Mouse (Mus musculus) midbrain, embryonic 14.5 days (tissue): ENCODE data around the gene Ahnak2. TPM values are rescaled to one million over a fixed set of nuclear protein-coding genes. Genes with fewer than 3 reads are reported as not detected.

Source experiments
- ATAC-seq: fragments of 200-750 bp; cut with Nextera tagmentation; 2 replicates; pipeline ENCODE4 v1.8.0; 2017; ENCODE audit warnings: moderate number of reproducible peaks, moderate library complexity; ENCODE audit not compliant: low FRiP score, low TSS enrichment
- DNase-seq: peaks from one replicate; pipeline ENCODE4 v3.0.0-alpha.2; 2015
- H3K27ac ChIP-seq: fragments of 300-500 bp; sonication (generic); replicated peaks from 2 replicates; pipeline ENCODE4 v1.5.1; 2014; ENCODE audit warnings: mild to moderate bottlenecking, low read depth, low read length, moderate library complexity
- H3K27me3 ChIP-seq: fragments of 300-500 bp; sonication (generic); 2 replicates; pipeline ENCODE4 v1.6.1; 2014; ENCODE audit warnings: low read length, control low read depth, mixed read lengths; ENCODE audit not compliant: control insufficient read depth, insufficient read depth
- H3K36me3 ChIP-seq: fragments of 300-500 bp; sonication (generic); 2 replicates; pipeline ENCODE4 v1.6.1; 2014; ENCODE audit warnings: low read length, control low read depth; ENCODE audit not compliant: control insufficient read depth, insufficient read depth
- H3K4me1 ChIP-seq: fragments of 300-500 bp; sonication (generic); 2 replicates; pipeline ENCODE4 v1.6.1; 2014; ENCODE audit warnings: mild to moderate bottlenecking, antibody characterized with exemption, low read length, control low read depth; ENCODE audit not compliant: control insufficient read depth, insufficient read depth
- H3K4me2 ChIP-seq: fragments of 300-500 bp; sonication (generic); 2 replicates; pipeline ENCODE4 v1.6.1; 2014; ENCODE audit warnings: mild to moderate bottlenecking, low read length, moderate library complexity
- H3K4me3 ChIP-seq: fragments of 300-500 bp; sonication (generic); replicated peaks from 2 replicates; pipeline ENCODE4 v1.5.1; 2014; ENCODE audit warnings: low read depth, low read length
- H3K9ac ChIP-seq: fragments of 300-500 bp; sonication (generic); replicated peaks from 2 replicates; pipeline ENCODE4 v1.6.1; 2014; ENCODE audit warnings: mild to moderate bottlenecking, low read length, moderate library complexity
- H3K9me3 ChIP-seq: fragments of 300-500 bp; sonication (generic); 2 replicates; pipeline ENCODE4 v1.6.1; 2016; ENCODE audit warnings: low read length, control low read depth, mixed read lengths; ENCODE audit not compliant: control insufficient read depth
- WGBS: fragments of 180-500 bp; shearing (Covaris S2); extraction: QIAGEN DNeasy Blood & Tissue Kit; methylation state at CpG from one replicate; pipeline ENCODE4 v1.1.7; 2014; 5-methylcytosine and 5-hydroxymethylcytosine counted together
- polyA plus RNA-seq: library from polyadenylated mRNA; unstranded; fragments of >200 nt; fragmentation: Nextera tagmentation; extraction: Ambion mirVana; gene quantifications from 2 replicates; pipeline ENCODE4 v1.2.1, GENCODE M21; 2014

Ahnak2 gene
- polyA plus RNA-seq, 1 experiment from 2014 or later, result 0.75 TPM

DNA sequence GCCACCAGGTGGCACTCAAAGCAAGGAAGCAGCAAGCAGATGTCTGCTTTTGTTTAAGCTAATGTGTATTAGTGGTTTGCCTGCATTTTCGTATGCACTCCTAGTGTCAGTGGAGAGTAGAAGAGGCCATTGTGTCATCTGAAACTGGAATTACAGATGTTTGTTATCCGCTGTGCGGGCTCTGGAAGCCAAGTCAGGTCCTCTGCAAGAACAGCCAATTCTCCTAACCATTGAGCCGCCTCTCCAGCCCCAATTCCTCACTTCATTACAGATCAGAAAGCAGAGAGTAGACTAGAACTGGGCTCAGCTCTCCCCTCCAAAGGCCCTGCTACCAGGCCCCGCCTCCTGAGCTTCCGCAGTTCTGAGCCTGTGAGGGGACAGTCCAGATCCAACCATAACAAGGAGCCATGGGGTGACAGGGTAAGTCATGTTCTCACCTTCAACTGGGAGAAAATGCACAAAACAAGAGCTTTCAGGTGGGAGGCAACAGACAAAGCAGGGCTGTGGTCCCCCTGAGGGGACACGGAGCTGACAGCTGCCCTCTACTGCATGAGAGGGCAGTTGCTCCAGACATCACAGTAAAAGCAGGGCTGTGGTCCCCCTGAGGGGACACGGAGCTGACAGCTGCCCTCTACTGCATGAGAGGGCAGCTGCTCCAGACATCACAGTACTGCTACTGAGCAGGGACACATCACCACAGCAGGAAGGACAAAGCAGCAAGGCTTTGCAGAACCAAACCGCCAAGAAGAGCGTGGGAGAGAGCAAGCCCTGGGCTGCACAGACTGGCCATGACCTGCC, 55.5 kb downstream of the Ahnak2 start:
- Histone ChIP-seq H3K9me3 (no peaks in the 10 kb centered on the region), H3K4me2 (peak overlapping the region; percentile 24), H3K27ac (peak overlapping the region; percentile 92), H3K9ac (peak overlapping the region; percentile 42; the same call in 1 of the 2 replicates), H3K4me1 (peaks cover 9% of the 10 kb centered on the region), H3K27me3 (no peaks in the 10 kb centered on the region), H3K36me3 (peaks cover 27% of the 10 kb centered on the region), H3K4me3 (no peak overlapping the region)
- DNase-seq (peak; percentile 86), ATAC-seq (peak; percentile 62; the same call in 1 of the 2 replicates)
- 15% methylated on average over 10 of the region's 10 CpGs for WGBS

DNA sequence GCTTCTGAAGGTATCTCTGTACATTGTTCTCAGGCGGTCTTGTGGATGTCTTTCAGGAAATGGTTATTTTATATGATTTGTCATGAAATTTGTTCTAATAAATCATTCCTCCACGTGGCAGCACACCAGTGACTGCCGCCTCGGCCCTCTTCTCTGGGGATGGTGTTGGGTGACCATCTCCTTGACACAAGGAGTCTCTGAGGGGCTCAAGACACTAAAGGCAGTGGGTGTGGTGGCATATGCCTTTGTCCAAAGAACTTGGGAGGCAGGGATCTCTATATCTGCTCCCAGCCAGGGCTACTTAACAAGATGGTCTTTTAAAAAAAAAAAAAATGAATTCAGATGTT, 56.0 kb downstream of the Ahnak2 start:
- no peaks in the 10 kb centered on the region for H3K9me3 ChIP-seq
- no peak overlapping the region for H3K9ac ChIP-seq
- H3K36me3 ChIP-seq, result peaks cover 28% of the 10 kb centered on the region
- peaks cover 9% of the 10 kb centered on the region for H3K4me1 ChIP-seq
- DNase-seq (no peak), ATAC-seq (peak; percentile 11; the same call in 1 of the 2 replicates)
- H3K27ac ChIP-seq, result peak overlapping the region; percentile 92; the same call in 1 of the 2 replicates
- WGBS, result 80% methylated on average over 4 of the region's 4 CpGs
- H3K27me3 ChIP-seq, result no peaks in the 10 kb centered on the region
- H3K4me3 ChIP-seq, result no peak overlapping the region
- no peak overlapping the region for H3K4me2 ChIP-seq

DNA sequence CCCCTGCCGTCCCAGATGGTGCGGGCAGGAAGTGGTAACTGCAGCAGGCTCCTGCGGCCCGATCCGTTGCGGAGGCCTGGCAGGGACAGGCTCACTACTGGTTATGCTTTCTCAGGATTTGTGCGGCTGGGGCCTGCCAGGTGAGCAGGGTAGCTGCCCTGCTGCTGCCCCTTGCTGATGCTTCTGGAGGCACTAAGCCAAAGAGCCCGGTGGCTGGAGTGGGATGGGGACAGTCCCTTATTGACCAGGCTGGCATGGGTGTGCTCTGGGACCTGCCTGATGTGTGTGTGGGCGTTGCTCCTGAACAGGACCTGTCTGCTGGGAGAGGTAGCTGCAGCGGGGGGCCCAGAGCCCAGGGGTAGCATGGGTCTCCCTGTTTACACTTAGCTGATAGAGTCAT, 56.7 kb downstream of the Ahnak2 start:
- DNase-seq, result no peak

DNA sequence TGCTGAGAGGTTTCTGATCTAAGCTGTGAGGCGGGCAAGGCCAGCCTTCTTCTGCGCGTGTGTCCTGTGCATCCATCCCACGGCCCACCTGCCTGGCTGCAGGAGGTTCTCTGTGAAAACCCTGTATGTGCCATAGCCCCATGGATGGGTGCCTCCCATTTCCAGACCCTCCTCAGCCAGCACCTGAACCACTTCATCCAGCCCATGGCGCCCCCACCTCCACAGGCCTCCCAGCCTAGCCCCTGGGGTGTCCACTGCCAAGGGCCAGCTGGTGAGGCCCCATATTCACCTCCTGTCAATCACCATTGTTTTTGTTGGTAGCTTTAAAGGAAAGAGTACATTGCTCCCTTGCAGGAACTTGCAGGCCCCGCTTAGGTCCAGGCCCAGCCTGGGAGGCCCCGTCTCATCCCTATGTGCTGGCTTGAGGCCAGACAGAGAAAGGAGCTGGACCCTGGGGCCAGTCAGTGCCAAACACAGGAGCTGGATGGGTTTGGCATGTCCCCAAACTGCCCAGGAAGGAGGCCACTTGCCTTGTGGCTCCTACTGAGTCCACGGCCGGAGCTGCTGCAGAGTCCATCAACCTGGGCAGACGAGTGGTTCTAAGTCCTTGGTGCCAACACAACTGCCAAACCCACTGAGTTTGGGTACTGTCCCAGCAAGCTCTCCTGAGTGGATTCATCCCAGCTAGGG, 57.4 kb downstream of the Ahnak2 start:
- Histone ChIP-seq H3K27me3 (no peaks in the 10 kb centered on the region), H3K4me2 (no peak overlapping the region), H3K9ac (no peak overlapping the region), H3K27ac (no peak overlapping the region), H3K9me3 (no peaks in the 10 kb centered on the region), H3K36me3 (peaks cover 42% of the 10 kb centered on the region), H3K4me1 (peaks cover 9% of the 10 kb centered on the region), H3K4me3 (no peak overlapping the region)
- 87% methylated on average over 10 of the region's 10 CpGs for WGBS
- peak; percentile 13 for DNase-seq
- ATAC-seq, result no peak

More for the DNA sequence above, 56.7 kb downstream of the Ahnak2 start:
- Histone ChIP-seq H3K36me3 (peaks cover 35% of the 10 kb centered on the region), H3K9ac (no peak overlapping the region), H3K9me3 (no peaks in the 10 kb centered on the region), H3K4me1 (peaks cover 9% of the 10 kb centered on the region), H3K4me2 (no peak overlapping the region), H3K4me3 (no peak overlapping the region), H3K27me3 (no peaks in the 10 kb centered on the region), H3K27ac (no peak overlapping the region)
- ATAC-seq, result no peak
- whole genome bisulfite sequencing, result 95% methylated on average over 10 of the region's 10 CpGs

DNA sequence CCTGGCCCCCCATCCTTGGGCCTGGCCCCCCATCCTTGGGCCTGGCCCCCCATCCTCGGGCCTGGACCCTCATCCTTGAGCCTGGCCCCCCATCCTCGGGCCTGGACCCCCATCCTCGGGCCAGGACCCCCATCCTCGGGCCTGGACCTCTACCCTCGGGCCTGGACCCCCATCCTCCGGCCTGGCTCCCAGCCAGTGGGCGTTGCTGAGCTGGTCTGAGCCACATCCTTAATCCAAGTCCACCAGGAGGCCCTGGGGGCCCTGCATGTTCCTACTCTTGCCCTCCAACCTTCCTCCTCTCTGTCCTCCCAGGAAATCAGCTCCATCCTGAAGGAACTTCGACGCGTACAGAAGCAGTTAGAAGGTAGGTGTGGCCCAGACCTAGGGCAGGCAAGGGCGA, 58.2 kb downstream of the Ahnak2 start:
- ATAC-seq (no peak), DNase-seq (no peak)
- Histone ChIP-seq H3K36me3 (peaks cover 50% of the 10 kb centered on the region), H3K4me1 (peaks cover 9% of the 10 kb centered on the region), H3K27me3 (no peaks in the 10 kb centered on the region), H3K27ac (no peak overlapping the region), H3K9ac (no peak overlapping the region), H3K9me3 (no peaks in the 10 kb centered on the region), H3K4me3 (no peak overlapping the region), H3K4me2 (no peak overlapping the region)
- WGBS, result 90% methylated on average over 11 of the region's 11 CpGs

DNA sequence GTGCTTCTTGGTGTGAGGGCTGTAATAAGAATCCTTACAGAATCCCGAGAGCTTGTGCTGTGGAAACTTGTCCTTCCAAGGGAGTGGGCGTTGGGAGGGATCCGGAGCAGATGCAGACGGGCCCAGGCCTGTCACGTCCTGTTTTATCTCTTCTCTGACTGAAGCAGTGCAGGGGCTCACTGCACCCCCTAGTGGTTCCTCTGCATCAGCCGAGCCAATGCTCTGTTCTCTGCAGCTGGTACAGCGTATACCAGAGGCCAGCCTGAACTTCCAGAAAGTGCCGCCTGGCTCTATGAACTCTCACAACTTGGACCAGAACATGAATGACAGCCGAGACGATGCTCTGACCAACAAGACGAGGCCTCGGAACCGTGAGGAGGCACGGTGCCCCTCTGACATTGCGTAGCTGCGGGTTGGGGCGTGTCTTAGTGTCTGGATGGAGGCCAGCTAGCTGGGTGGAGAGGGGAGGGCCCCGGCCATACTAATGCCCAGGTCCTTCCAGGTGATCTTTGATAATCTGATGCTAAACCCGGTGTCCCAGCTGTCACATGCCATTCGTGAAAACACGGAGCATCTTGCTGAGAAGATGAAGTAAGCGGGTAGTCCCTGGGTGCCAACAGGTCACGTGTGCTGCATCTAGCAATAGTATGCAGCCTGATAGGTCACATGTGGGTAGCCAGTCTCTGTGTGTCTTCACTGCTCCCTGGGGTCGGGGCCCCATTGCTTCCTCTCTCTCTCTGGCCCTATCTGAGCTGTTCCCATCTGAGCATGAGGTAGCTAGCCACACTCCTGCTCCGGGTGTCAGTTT, 59.1 kb downstream of the Ahnak2 start:
- H3K27ac ChIP-seq, result no peak overlapping the region
- no peaks in the 10 kb centered on the region for H3K9me3 ChIP-seq
- H3K36me3 ChIP-seq, result peaks cover 59% of the 10 kb centered on the region
- ATAC-seq (no peak), DNase-seq (peak; percentile 88)
- no peaks in the 10 kb centered on the region for H3K27me3 ChIP-seq
- H3K9ac ChIP-seq, result no peak overlapping the region
- H3K4me1 ChIP-seq, result peaks cover 9% of the 10 kb centered on the region
- H3K4me3 ChIP-seq, result no peak overlapping the region
- 57% methylated on average over 25 of the region's 25 CpGs for WGBS
- no peak overlapping the region for H3K4me2 ChIP-seq

DNA sequence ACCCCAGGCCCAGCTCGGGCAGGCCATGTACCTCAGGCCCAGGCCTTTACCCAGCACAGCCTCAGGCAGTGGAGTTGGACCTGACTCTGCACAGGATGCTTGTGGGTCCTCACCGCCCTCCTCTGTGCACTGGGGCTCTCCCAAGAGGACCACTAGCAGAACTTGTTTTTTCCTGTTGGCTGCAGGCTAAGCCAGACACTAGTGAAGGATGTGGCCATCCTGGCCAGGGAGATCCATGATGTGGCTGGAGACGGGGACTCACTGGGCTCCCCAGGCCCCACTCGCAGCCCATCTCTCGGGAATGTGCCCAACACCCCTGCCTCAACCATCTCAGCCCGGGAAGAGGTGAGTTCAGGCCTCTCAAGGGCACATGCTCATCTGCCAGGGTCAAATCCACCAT, 59.7 kb downstream of the Ahnak2 start:
- no peak overlapping the region for H3K4me2 ChIP-seq
- no peak overlapping the region for H3K4me3 ChIP-seq
- H3K4me1 ChIP-seq, result peaks cover 9% of the 10 kb centered on the region
- no peaks in the 10 kb centered on the region for H3K27me3 ChIP-seq
- ATAC-seq, result no peak
- no peak for DNase-seq
- H3K27ac ChIP-seq, result no peak overlapping the region
- no peaks in the 10 kb centered on the region for H3K9me3 ChIP-seq
- peaks cover 65% of the 10 kb centered on the region for H3K36me3 ChIP-seq
- no peak overlapping the region for H3K9ac ChIP-seq
- 75% methylated on average over 6 of the region's 6 CpGs for WGBS

DNA sequence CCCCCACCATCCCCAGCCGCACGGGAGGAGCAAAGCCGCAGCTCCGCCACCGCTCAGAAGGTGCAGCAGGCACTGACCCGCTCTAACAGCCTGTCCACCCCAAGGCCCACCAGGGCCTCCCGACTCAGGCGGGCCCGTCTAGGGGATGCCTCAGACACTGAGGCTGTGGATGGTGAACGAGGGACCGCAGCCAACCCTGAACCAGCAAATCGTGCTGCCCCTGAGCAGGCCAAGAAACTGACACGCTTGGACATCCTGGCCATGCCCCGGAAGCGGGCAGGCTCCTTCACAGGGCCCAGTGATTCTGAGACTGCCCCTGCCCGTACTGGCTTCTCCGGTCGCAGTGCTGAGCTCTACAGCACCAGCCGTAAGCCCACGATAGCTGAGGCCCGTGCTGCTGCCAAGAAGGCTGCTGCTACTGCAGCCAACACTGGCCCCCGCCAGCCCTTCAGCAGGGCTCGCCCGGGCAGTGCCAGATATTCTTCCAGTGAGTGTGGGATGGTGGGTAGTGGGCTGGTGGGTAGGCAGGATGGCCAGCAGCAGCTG, 63.4 kb downstream of the Ahnak2 start:
- ATAC-seq (no peak), DNase-seq (no peak)

More for the DNA sequence above, 63.4 kb downstream of the Ahnak2 start:
- Histone ChIP-seq H3K27me3 (no peaks in the 10 kb centered on the region), H3K4me2 (no peak overlapping the region), H3K4me3 (no peak overlapping the region), H3K9me3 (no peaks in the 10 kb centered on the region), H3K9ac (no peak overlapping the region), H3K4me1 (no peaks in the 10 kb centered on the region), H3K36me3 (peaks cover 87% of the 10 kb centered on the region), H3K27ac (no peak overlapping the region)
- 90% methylated on average over 24 of the region's 24 CpGs for WGBS
